Mouse (Mus musculus) limb, embryonic 11.5 days (tissue): ENCODE data around the gene Pcnx2. TPM values are rescaled to one million over a fixed set of nuclear protein-coding genes. Genes with fewer than 3 reads are reported as not detected.

Experiments
- ATAC-seq: fragments of 200-750 bp; cut with Nextera tagmentation; 2 replicates; pipeline ENCODE4 v1.8.0; 2017; ENCODE audit warnings: low read depth; ENCODE audit not compliant: insufficient number of reproducible peaks, low FRiP score, low TSS enrichment
- DNase-seq: peaks from one replicate; pipeline ENCODE4 v3.0.0-alpha.2; 2015; ENCODE audit warnings: low spot score
- H3K27ac ChIP-seq: fragments of 300-500 bp; sonication (generic); replicated peaks from 2 replicates; pipeline ENCODE4 v1.5.1; 2014; ENCODE audit warnings: low read depth, mild to moderate bottlenecking, low read length
- H3K27me3 ChIP-seq: fragments of 300-500 bp; sonication (generic); 2 replicates; pipeline ENCODE4 v1.6.1; 2014; ENCODE audit warnings: mild to moderate bottlenecking, low read length, mixed read lengths; ENCODE audit not compliant: control insufficient read depth, insufficient read depth
- H3K36me3 ChIP-seq: fragments of 300-500 bp; sonication (generic); 2 replicates; pipeline ENCODE4 v1.6.1; 2014; ENCODE audit warnings: mild to moderate bottlenecking, low read length, moderate library complexity, mixed read lengths; ENCODE audit not compliant: control insufficient read depth, insufficient read depth
- H3K4me1 ChIP-seq: fragments of 300-500 bp; sonication (generic); 2 replicates; pipeline ENCODE4 v1.6.1; 2014; ENCODE audit warnings: low read length, mixed read lengths; ENCODE audit not compliant: control insufficient read depth, insufficient read depth
- H3K4me2 ChIP-seq: fragments of 300-500 bp; sonication (generic); 2 replicates; pipeline ENCODE4 v1.6.1; 2014; ENCODE audit warnings: low read depth, mild to moderate bottlenecking, moderate library complexity; ENCODE audit not compliant: severe bottlenecking
- H3K4me3 ChIP-seq: fragments of 300-500 bp; sonication (generic); 2 replicates; pipeline ENCODE4 v1.5.1; 2014; ENCODE audit warnings: low read depth, low read length
- H3K9ac ChIP-seq: fragments of 300-500 bp; sonication (generic); 2 replicates; pipeline ENCODE4 v1.6.1; 2014; ENCODE audit warnings: mild to moderate bottlenecking, low read length
- H3K9me3 ChIP-seq: fragments of 300-500 bp; sonication (generic); 2 replicates; pipeline ENCODE4 v1.6.1; 2016; ENCODE audit warnings: low read length; ENCODE audit not compliant: control insufficient read depth
- WGBS: fragments of 180-500 bp; shearing (Covaris S2); extraction: QIAGEN DNeasy Blood & Tissue Kit; methylation state at CpG from one replicate; pipeline ENCODE4 v1.1.7; 2014; 5-methylcytosine and 5-hydroxymethylcytosine counted together
- polyA plus RNA-seq: library from polyadenylated mRNA; unstranded; fragments of >200 nt; fragmentation: Nextera tagmentation; extraction: Ambion mirVana; gene quantifications from 2 replicates; pipeline ENCODE4 v1.2.1, GENCODE M21; 2014

The Pcnx2 gene
- polyA plus RNA-seq, 1 experiment from 2014 or later = not detected

DNA sequence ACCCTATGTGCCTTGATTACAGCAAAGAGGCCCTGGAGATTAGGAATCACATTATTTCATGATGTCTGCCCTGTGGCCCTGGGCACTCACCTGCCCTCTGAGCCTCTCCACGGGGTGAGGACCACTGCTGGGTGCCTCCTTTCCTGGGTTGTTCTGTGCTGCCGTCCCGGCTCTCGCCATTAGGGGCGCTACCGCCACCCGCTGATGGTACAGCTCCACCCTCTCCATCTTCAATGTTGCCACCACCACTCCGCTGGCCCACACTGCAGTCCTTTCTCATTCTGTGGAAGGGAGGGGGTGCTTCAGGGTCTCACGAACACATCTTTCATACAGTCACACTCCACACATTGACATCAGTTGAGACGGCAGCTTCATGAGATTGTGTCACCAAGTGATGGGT, 139.1 kb downstream of the Pcnx2 start:
- no peak for ATAC-seq
- Histone ChIP-seq H3K4me3 (no peak overlapping the region), H3K36me3 (no peaks in the 10 kb centered on the region), H3K27ac (no peak overlapping the region), H3K4me1 (peaks cover 6% of the 10 kb centered on the region; the same call in 1 of the 2 replicates), H3K9me3 (no peaks in the 10 kb centered on the region; the same call in 1 of the 2 replicates), H3K27me3 (no peaks in the 10 kb centered on the region), H3K4me2 (no peak overlapping the region), H3K9ac (no peak overlapping the region)
- DNase-seq = peak; percentile 53
- 44% methylated on average over 10 of the region's 10 CpGs for WGBS

DNA sequence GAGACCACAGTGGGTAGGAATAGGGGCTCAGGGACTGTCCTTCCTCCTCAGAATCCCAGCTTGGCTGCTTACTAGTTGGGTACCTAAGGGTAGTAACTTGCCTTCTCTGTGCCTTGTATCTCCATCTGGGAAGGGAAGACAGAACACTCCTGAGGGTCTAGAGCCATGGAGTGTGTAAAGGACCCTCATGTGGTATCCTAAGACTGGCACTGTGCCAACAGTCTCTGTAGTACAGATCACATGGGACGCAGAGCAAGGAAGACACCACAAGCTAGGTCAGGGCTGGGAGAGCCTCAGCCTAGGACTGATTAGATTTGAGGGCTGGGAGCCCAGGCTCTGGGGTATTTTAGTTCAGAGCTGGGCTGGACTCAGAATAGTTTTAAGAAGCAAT, 141.0 kb downstream of the Pcnx2 start:
- H3K36me3 ChIP-seq = no peaks in the 10 kb centered on the region
- no peak overlapping the region for H3K4me2 ChIP-seq
- no peak overlapping the region for H3K9ac ChIP-seq
- H3K4me3 ChIP-seq = no peak overlapping the region
- WGBS = 82% methylated on average over 1 of the region's 1 CpGs
- ATAC-seq (no peak), DNase-seq (no peak)
- no peak overlapping the region for H3K27ac ChIP-seq
- no peaks in the 10 kb centered on the region for H3K9me3 ChIP-seq
- peaks cover 6% of the 10 kb centered on the region; the same call in 1 of the 2 replicates for H3K4me1 ChIP-seq
- no peaks in the 10 kb centered on the region for H3K27me3 ChIP-seq

DNA sequence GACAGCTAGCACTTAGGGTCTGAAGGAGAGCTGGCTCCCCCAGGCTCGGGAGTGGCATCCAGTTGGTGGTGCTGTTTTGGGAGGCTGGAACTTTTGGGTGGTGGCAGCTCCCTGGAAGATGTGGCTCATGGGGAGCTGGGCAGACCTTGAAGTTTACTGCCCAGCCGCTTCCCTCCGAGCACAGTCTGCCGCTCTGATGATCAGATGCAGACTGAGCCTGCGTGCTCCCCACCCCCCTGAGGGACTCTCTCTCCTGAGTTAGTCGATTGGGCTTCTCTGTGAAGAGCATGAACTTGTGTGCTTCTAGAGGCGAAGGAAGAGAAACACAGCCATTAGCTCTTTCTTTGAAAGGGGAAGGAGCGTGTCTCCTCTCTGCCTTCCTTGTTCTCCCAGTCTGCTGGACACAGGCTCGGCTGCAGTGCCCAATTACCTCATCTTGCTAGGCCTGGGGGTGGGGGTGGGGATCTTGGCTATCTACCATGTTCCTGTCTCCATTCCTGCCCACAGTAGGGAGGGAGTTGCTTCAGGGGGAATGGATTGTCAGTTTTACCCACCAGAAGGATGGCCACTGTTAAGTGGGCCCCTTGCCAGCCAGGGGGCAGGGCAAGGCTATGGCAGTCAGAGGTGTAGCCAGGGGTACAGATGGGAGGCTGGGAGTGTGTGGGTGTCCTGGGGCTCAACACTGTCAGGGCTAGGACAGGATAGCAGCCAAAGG, 141.6 kb downstream of the Pcnx2 start:
- Histone ChIP-seq H3K27ac (no peak overlapping the region), H3K9ac (no peak overlapping the region), H3K4me1 (peaks cover 6% of the 10 kb centered on the region; the same call in 1 of the 2 replicates), H3K4me2 (no peak overlapping the region), H3K4me3 (no peak overlapping the region), H3K27me3 (no peaks in the 10 kb centered on the region), H3K9me3 (no peaks in the 10 kb centered on the region), H3K36me3 (no peaks in the 10 kb centered on the region)
- WGBS = 39% methylated on average over 9 of the region's 9 CpGs
- ATAC-seq (no peak), DNase-seq (no peak)

DNA sequence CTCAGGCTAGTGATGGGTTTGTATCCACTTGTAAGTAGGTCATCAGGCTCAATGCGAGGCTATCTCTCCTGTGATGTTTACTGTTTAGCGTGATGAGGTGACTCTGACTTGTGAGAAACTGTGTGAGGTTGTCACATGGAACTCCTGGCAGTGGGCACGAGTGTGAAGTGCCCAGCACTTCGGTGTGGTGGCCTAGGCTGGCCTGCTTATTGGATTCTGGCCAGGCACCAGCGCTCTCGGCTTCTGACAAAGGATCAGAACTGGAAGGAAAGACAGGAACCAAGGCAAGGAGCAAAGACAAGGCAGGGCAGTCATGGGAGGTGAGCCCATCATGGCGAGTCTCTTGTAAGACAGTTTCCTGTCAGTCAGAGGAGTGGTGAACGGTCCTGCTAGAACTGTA, 142.2 kb downstream of the Pcnx2 start:
- no peak for ATAC-seq
- Histone ChIP-seq H3K36me3 (no peaks in the 10 kb centered on the region), H3K4me2 (no peak overlapping the region), H3K9me3 (no peaks in the 10 kb centered on the region), H3K9ac (no peak overlapping the region), H3K27me3 (no peaks in the 10 kb centered on the region), H3K27ac (no peak overlapping the region), H3K4me1 (peaks cover 10% of the 10 kb centered on the region; the same call in 1 of the 2 replicates), H3K4me3 (no peak overlapping the region)
- 79% methylated on average over 8 of the region's 8 CpGs for WGBS
- DNase-seq = no peak

DNA sequence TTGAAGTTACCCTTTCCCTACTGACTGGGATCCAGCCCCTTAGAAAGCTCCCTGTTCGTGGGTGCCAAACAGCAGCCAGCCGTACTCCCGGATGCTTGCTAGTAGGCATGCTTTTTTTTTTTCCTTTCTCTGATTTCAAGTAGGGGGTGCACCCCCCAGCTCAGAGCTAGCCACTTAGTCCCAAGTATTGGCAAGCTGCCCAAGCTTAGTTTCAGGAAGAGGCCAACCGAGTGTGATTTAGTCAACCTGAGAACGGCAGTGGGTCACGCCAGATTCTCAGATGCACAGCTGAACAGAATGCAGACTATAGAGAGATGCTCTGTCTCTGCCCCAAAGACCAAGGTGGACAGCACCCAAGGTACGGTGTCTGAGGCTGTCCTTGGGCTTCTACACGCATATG, 147.3 kb downstream of the Pcnx2 start:
- Histone ChIP-seq H3K4me2 (no peak overlapping the region), H3K4me3 (no peak overlapping the region), H3K27ac (no peak overlapping the region), H3K36me3 (no peaks in the 10 kb centered on the region), H3K9ac (no peak overlapping the region), H3K9me3 (no peaks in the 10 kb centered on the region), H3K27me3 (no peaks in the 10 kb centered on the region), H3K4me1 (peaks cover 15% of the 10 kb centered on the region)
- DNase-seq = no peak
- no peak for ATAC-seq
- WGBS = 86% methylated on average over 8 of the region's 8 CpGs

DNA sequence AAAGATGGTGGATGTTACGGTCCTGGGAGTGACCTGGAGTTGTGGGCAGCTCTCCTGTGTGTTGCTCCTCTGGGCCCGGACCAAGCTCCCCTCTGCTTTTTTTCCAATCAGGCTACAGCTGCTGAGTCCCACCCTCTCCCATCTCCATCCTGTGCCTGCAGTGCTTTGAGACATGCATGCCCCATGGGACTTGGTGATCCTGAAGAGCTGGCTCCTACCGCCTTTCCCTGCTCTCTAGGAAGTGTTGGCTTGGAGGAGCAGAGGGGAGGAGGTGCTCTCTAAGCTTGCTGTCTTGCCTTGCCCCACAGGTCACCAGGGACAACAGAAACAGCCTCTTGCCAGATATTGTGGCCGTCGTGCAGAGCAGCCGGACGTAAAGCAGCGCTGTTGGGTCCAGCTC, 150.7 kb downstream of the Pcnx2 start:
- H3K4me1 ChIP-seq = peaks cover 15% of the 10 kb centered on the region
- H3K9me3 ChIP-seq = no peaks in the 10 kb centered on the region
- 68% methylated on average over 8 of the region's 8 CpGs for WGBS
- DNase-seq = no peak
- H3K27ac ChIP-seq = peak overlapping the region; percentile 65
- H3K9ac ChIP-seq = peak overlapping the region; percentile 22; the same call in 1 of the 2 replicates
- H3K27me3 ChIP-seq = no peaks in the 10 kb centered on the region
- no peak overlapping the region for H3K4me2 ChIP-seq
- ATAC-seq = no peak
- H3K36me3 ChIP-seq = no peaks in the 10 kb centered on the region
- H3K4me3 ChIP-seq = no peak overlapping the region

DNA sequence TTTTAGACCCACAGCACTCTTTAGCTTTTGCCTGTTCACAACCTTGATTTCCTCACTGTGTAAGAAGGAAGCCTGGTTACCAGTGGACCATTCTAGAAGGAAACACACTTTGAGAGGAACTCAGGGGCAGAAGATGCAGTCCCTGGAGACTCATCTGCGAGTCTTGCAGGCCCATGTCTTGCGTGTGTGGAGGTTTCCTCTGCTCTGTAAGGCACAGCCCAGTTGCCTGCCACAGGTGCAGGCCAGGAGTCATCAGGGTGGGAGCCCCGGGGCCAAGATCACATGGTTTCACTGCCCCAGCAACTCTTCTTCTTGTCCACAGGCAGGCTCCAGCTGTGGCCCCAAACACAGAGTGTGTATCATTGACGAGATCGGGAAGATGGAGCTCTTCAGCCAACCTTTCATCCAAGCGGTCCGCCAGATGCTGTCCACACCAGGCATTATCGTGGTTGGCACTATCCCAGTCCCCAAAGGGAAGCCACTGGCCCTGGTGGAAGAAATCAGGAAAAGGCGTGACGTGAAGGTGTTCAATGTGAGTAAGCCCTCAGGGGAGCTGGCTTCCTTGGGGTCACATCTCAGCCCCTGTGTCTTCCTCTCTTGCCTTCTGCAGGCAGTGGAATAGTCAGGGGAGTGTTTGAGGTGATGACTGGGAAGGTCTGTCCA, 153.1 kb downstream of the Pcnx2 start:
- Histone ChIP-seq H3K9ac (no peak overlapping the region), H3K4me2 (no peak overlapping the region), H3K27me3 (no peaks in the 10 kb centered on the region), H3K27ac (no peak overlapping the region), H3K9me3 (no peaks in the 10 kb centered on the region), H3K36me3 (no peaks in the 10 kb centered on the region), H3K4me1 (peaks cover 6% of the 10 kb centered on the region), H3K4me3 (no peak overlapping the region)
- no peak for DNase-seq
- WGBS = 91% methylated on average over 10 of the region's 10 CpGs
- ATAC-seq = no peak

DNA sequence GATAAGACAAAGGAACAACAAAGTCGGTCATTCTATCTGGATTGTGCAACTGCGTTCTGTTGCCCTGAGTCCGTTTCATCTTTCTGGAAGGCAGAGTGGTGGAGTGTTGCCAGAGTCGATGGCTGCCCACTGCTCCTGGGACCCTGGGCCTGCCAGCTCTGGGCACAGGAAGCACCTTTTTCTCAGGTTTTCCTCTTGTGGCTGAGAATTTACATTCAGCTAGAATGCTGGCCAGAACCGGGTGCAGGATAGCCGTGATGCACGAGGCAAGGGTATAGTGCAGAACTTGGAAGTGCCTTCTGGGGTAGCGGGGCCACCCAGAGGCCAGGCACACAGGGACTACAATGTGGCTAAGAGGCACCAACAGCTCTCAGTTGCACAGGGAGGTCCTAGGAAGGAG, 155.7 kb downstream of the Pcnx2 start:
- ATAC-seq = no peak
- no peaks in the 10 kb centered on the region for H3K9me3 ChIP-seq
- DNase-seq = no peak
- H3K36me3 ChIP-seq = no peaks in the 10 kb centered on the region
- H3K4me2 ChIP-seq = no peak overlapping the region
- H3K4me3 ChIP-seq = no peak overlapping the region
- H3K9ac ChIP-seq = no peak overlapping the region
- WGBS = 85% methylated on average over 8 of the region's 8 CpGs
- no peaks in the 10 kb centered on the region for H3K27me3 ChIP-seq
- H3K27ac ChIP-seq = no peak overlapping the region
- peaks cover 6% of the 10 kb centered on the region for H3K4me1 ChIP-seq
